Mouse (Mus musculus) liver, postnatal 0 days (tissue): ENCODE results near the gene Acta1. TPM values are rescaled to one million over a fixed set of nuclear protein-coding genes. Genes with fewer than 3 reads are reported as not detected.

ENCODE experiments used
- ATAC-seq: fragments of 200-750 bp; cut with Nextera tagmentation; 2 replicates; pipeline ENCODE4 v1.8.0; 2017; ENCODE audit warnings: mild to moderate bottlenecking, moderate library complexity
- DNase-seq: peaks from one replicate; pipeline ENCODE4 v3.0.0-alpha.2; 2016
- H3K27ac ChIP-seq: fragments of 300-500 bp; sonication (generic); 2 replicates; pipeline ENCODE4 v1.5.1; 2014; ENCODE audit warnings: antibody characterized with exemption, moderate library complexity, mild to moderate bottlenecking, low read depth
- H3K27me3 ChIP-seq: fragments of 300-500 bp; sonication (generic); 2 replicates; pipeline ENCODE4 v1.6.1; 2014; ENCODE audit warnings: low read length, control low read depth, mixed read lengths; ENCODE audit not compliant: insufficient read depth
- H3K36me3 ChIP-seq: fragments of 300-500 bp; sonication (generic); replicated peaks from 2 replicates; pipeline ENCODE4 v1.6.1; 2014; ENCODE audit warnings: mild to moderate bottlenecking, control low read depth, low read length, moderate library complexity, mixed read lengths; ENCODE audit not compliant: insufficient read depth
- H3K4me1 ChIP-seq: fragments of 300-500 bp; sonication (generic); 2 replicates; pipeline ENCODE4 v1.6.1; 2014; ENCODE audit warnings: antibody characterized with exemption, mild to moderate bottlenecking, control low read depth; ENCODE audit not compliant: insufficient read depth
- H3K4me2 ChIP-seq: fragments of 300-500 bp; sonication (generic); 2 replicates; pipeline ENCODE4 v1.6.1; 2014; ENCODE audit warnings: low read depth, mild to moderate bottlenecking, low read length, moderate library complexity, mixed read lengths
- H3K4me3 ChIP-seq: fragments of 300-500 bp; sonication (generic); 2 replicates; pipeline ENCODE4 v1.5.1; 2014; ENCODE audit warnings: low read depth, low read length
- H3K9ac ChIP-seq: fragments of 300-500 bp; sonication (generic); replicated peaks from 2 replicates; pipeline ENCODE4 v1.6.1; 2014; ENCODE audit warnings: mild to moderate bottlenecking, moderate library complexity
- H3K9me3 ChIP-seq: fragments of 300-500 bp; sonication (generic); 2 replicates; pipeline ENCODE4 v1.6.1; 2016; ENCODE audit warnings: mild to moderate bottlenecking, control low read depth, low read length, mixed read lengths
- CTCF ChIP-seq: sonication (generic); IDR thresholded peaks from 2 replicates; pipeline ENCODE4 v1.5.1; 2016; ENCODE audit warnings: antibody characterized with exemption, low read depth
- EP300 ChIP-seq: IDR thresholded peaks from 2 replicates; pipeline ENCODE4 v1.6.1; 2016; ENCODE audit warnings: antibody characterized with exemption, low read depth, mild to moderate bottlenecking
- WGBS: fragments of 180-500 bp; shearing (Covaris S2); extraction: QIAGEN DNeasy Blood & Tissue Kit; methylation state at CpG from one replicate; pipeline ENCODE4 v1.1.7; 2014; ENCODE audit not compliant: insufficient replicate concordance; 5-methylcytosine and 5-hydroxymethylcytosine counted together
- polyA plus RNA-seq: library from polyadenylated mRNA; unstranded; fragments of >200 nt; fragmentation: Nextera tagmentation; extraction: Ambion mirVana; gene quantifications from 2 replicates; pipeline ENCODE4 v1.2.1, GENCODE M21; 2015

Gene Acta1
- polyA plus RNA-seq, 1 experiment from 2014 or later = 18.6 TPM

DNA sequence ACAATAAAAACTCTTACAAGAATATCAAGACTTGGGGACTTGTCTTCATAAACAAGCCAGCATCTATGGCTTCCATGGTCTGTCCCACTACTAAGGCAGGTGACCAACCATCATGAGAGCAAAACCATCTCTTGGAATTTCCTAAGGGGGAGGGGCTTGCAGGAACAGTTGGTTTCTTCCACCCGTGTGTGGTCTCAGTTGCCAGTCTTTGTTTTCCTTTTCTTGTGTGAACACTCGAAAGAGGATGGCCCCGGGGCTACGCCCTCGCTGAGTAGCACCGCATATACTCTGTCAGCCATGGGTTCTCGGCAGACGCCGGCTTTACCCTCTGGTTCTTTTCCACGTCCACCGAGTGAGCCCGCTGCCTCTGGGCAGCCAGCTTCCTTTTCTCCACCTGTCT is 52.5 kb downstream of the Acta1 start:
- Histone ChIP-seq H3K9me3 (no peaks in the 10 kb centered on the region), H3K4me2 (no peak overlapping the region), H3K36me3 (peaks cover 5% of the 10 kb centered on the region; the same call in 1 of the 2 replicates), H3K27me3 (no peaks in the 10 kb centered on the region), H3K4me1 (no peaks in the 10 kb centered on the region), H3K27ac (no peak overlapping the region), H3K9ac (no peak overlapping the region), H3K4me3 (no peak overlapping the region)
- DNase-seq (no peak), ATAC-seq (no peak)
- TF ChIP-seq CTCF = no peak
- TF ChIP-seq EP300 = no peak
- WGBS = 91% methylated on average over 12 of the region's 12 CpGs

Other genes with a start within 250 kb of the Acta1 start
- 2.8 and 3.8 TPM in 2 replicates for gene Rhou, start 240.8 kb downstream of the Acta1 start, polyA plus RNA-seq
- gene Rab4a, start 88.8 kb downstream of the Acta1 start, polyA plus RNA-seq = 30.4 and 36.3 TPM in 2 replicates
- gene Ccsap, start 34.5 kb downstream of the Acta1 start, polyA plus RNA-seq = 1.2 and 1.5 TPM in 2 replicates
- 7.2 and 9.1 TPM in 2 replicates for gene Nup133, start 54.5 kb upstream of the Acta1 start, polyA plus RNA-seq
- 46.2 and 53.3 TPM in 2 replicates for gene Abcb10, start 88.4 kb upstream of the Acta1 start, polyA plus RNA-seq
- 15.0 and 15.1 TPM in 2 replicates for gene Taf5l, start 126.6 kb upstream of the Acta1 start, polyA plus RNA-seq
- 1.2 TPM in 2 replicates for gene Urb2, start 126.8 kb upstream of the Acta1 start, polyA plus RNA-seq